Mouse (Mus musculus) hematopoietic stem cell, adult 5-6 weeks (primary cell): ENCODE results near the gene Ugt1a5. TPM values are rescaled to one million over a fixed set of nuclear protein-coding genes. Genes with fewer than 3 reads are reported as not detected.

Experiments used
- ATAC-seq, 2 experiments: fragments of 125-278 bp in 1 of 2; replicated peaks in 1 of 2; 2 replicates each; pipeline ENCODE4 v1.8.0; 2016 to 2017; ENCODE audit warnings: inconsistent platforms in 2 of 2, mild to moderate bottlenecking in 2 of 2, moderate number of reproducible peaks in 2 of 2, low read depth in 1 of 2, moderate TSS enrichment in 1 of 2; ENCODE audit not compliant: low FRiP score in 2 of 2, poor library complexity in 2 of 2, severe bottlenecking in 2 of 2, insufficient read depth in 1 of 2, low TSS enrichment in 1 of 2
- total RNA-seq: library from RNA; stranded (forward); fragments of 172-1452, 232-1000 nt; gene quantifications from 2 replicates; pipeline ENCODE4 v1.2.3, GENCODE M21; 2017

Ugt1a5 gene
- total RNA-seq, 1 experiment from 2014 or later, result 0.65 TPM

GRCm38 (mm10) chr1:88248658-88249057 lies 82.8 kb downstream of the Ugt1a5 start:
- ATAC-seq, result peak; percentile 1 to 2; a peak in 1 of 4 replicates

- no peak for ATAC-seq
Measured at GRCm38 (mm10) chr1:88249596-88249995, 83.8 kb downstream of the Ugt1a5 start.

- ATAC-seq, result no peak
Measured at GRCm38 (mm10) chr1:88250023-88250422, 84.2 kb downstream of the Ugt1a5 start.

- ATAC-seq, result peak in 1 of 2 experiments; percentile 12; a peak in 2 of 4 replicates
Measured at GRCm38 (mm10) chr1:88253106-88253505, 87.3 kb downstream of the Ugt1a5 start.

GRCm38 (mm10) chr1:88253540-88253939 lies 87.7 kb downstream of the Ugt1a5 start:
- ATAC-seq, result no peak

- no peak for ATAC-seq
Measured at GRCm38 (mm10) chr1:88254793-88255465, 89.1 kb downstream of the Ugt1a5 start.

- no peak for ATAC-seq
Measured at GRCm38 (mm10) chr1:88255466-88255857, 89.7 kb downstream of the Ugt1a5 start.

GRCm38 (mm10) chr1:88255989-88256754 lies 90.4 kb downstream of the Ugt1a5 start:
- no peak for ATAC-seq

- no peak for ATAC-seq
Measured at GRCm38 (mm10) chr1:88256886-88257663, 91.3 kb downstream of the Ugt1a5 start.

GRCm38 (mm10) chr1:88257681-88258080 lies 91.9 kb downstream of the Ugt1a5 start:
- no peak for ATAC-seq

- ATAC-seq, result no peak
Measured at GRCm38 (mm10) chr1:88258361-88258760, 92.5 kb downstream of the Ugt1a5 start.

- ATAC-seq, result peak; percentile 2 to 12; a peak in 3 of 4 replicates
Measured at GRCm38 (mm10) chr1:88258881-88259642, 93.2 kb downstream of the Ugt1a5 start.

- no peak for ATAC-seq
Measured at GRCm38 (mm10) chr1:88259643-88260024, 93.8 kb downstream of the Ugt1a5 start.

- no peak; a peak in 1 of 4 replicates for ATAC-seq
Measured at GRCm38 (mm10) chr1:88260114-88260513, 94.3 kb downstream of the Ugt1a5 start.

GRCm38 (mm10) chr1:88260604-88261377 lies 95.0 kb downstream of the Ugt1a5 start:
- ATAC-seq, result peak; percentile 6 to 15; a peak in 3 of 4 replicates

GRCm38 (mm10) chr1:88261706-88262105 lies 95.9 kb downstream of the Ugt1a5 start:
- no peak for ATAC-seq

- peak; percentile 20 to 23 for ATAC-seq
Measured at GRCm38 (mm10) chr1:88262255-88262654, 96.4 kb downstream of the Ugt1a5 start.
